Mouse (Mus musculus): ENCODE data around the gene Brinp2.

Brinp2 gene

GRCm38 (mm10) chr1:158356051-158356461 is at the start of gene Brinp2:
Brinp2 (minus strand) TSS chr1:158356326.
- peak; percentile 60 for DNase-seq

GRCm38 (mm10) chr1:158400898-158401297 is 44.8 kb upstream of the Brinp2 start:
- no peak for DNase-seq

- DNase-seq, result no peak
Observed at GRCm38 (mm10) chr1:158397058-158397457, 40.9 kb upstream of the Brinp2 start.

DNA sequence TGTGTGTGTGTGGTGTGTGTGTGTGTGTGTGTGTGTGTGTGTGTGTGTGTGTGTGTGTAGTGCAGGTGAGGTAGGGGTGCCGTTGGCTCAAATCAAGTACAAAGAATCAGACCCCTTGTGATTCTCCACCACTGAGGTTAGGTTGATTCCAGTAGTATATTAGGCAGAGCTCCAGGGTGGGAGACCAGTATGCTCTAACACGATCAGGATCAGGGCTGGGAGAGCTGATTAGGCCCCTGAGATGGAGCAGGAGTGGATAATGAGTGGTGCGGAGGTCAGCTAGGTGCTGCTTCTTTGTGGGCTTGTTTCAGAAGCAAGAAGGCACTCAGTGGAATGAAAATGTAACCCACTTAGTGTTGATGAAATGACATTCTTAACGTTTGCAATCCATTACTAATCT is 34.6 kb upstream of the Brinp2 start:
- DNase-seq, result no peak

DNA sequence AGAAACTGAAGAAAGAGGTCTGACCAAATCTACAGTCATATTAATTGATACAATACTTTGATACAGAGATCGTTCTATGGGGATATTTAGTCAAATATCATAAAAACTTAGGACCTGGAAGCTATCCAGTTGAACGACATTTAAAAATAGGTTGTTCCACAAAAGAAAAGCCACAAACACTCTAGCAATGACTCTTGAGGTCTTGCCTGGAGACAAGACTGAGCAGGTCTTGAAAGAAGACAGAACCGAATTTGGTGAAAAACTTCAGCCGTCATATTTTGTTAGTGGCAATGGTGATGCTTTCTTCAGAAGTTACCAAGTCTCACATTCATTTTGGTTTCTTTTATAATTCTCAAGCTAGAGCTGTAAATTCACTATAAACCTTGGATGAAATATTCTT is 32.9 kb upstream of the Brinp2 start:
- DNase-seq, result no peak

GRCm38 (mm10) chr1:158386781-158387180 is 30.7 kb upstream of the Brinp2 start:
- no peak for DNase-seq

GRCm38 (mm10) chr1:158385311-158385710 is 29.2 kb upstream of the Brinp2 start:
- DNase-seq, result no peak

DNA sequence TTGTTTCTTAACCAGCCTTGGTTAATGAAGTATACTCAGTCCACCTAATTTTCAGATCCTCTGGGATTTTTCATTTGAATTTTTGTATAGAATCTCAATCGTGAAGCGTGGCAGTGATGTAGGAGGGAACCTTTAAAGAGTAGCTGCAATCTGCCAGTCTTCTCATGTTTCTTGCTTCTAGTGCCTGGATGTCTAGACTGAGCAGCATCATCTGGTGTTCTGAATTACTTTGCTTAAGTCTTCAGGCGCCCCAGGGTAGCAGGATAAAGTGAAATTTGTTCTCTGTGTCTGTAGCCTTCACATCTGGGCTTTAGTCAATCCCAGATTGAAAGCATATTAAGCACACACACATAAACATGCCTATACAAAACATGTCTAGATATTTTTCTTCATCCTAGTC is 27.1 kb upstream of the Brinp2 start:
- no peak for DNase-seq

DNA sequence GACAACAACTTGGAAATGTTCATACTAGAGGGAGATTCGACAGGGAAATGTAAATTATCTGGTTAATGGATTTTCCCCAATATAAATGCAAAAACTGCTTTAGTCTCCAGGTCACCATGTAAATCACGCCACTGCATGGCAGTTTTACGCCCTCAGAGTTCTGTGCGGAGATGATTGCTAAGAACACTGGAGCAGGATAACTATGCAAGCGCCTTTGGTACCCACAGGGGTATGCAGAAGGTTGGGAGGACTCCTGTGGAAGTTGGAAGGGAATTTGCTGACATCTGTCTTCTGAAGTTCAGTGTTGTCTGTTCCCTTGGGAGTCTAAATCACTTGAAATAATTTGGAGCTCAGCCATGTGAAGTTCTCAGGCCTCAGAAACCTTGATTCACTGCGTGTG is 26.2 kb upstream of the Brinp2 start:
- DNase-seq, result no peak

DNA sequence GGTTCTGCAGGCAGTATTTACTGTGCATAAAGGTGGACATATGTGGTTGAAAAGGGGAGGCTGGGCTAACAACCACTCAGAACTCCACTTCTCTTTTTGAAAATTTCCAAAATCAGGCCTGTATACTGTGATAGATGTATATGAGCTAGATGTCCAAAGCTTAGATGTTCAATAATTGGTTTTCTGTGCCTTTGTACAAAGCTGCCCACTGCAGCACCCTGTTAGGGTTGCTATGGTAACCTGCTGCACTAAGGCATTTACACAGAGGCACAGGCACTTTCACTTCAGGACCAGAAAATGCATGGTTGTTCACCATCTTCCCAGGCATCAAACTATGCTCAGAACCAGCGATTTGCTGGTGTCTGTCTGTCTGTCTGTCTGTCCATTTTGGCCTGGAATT is 8.3 kb upstream of the Brinp2 start:
- DNase-seq, result no peak

GRCm38 (mm10) chr1:158362292-158363101 is 6.4 kb upstream of the Brinp2 start:
- DNase-seq, result no peak

GRCm38 (mm10) chr1:158361964-158362291 is 5.8 kb upstream of the Brinp2 start, which contains the start of gene Astn1:
Astn1 (plus strand) TSS chr1:158362273.
- DNase-seq, result no peak

DNA sequence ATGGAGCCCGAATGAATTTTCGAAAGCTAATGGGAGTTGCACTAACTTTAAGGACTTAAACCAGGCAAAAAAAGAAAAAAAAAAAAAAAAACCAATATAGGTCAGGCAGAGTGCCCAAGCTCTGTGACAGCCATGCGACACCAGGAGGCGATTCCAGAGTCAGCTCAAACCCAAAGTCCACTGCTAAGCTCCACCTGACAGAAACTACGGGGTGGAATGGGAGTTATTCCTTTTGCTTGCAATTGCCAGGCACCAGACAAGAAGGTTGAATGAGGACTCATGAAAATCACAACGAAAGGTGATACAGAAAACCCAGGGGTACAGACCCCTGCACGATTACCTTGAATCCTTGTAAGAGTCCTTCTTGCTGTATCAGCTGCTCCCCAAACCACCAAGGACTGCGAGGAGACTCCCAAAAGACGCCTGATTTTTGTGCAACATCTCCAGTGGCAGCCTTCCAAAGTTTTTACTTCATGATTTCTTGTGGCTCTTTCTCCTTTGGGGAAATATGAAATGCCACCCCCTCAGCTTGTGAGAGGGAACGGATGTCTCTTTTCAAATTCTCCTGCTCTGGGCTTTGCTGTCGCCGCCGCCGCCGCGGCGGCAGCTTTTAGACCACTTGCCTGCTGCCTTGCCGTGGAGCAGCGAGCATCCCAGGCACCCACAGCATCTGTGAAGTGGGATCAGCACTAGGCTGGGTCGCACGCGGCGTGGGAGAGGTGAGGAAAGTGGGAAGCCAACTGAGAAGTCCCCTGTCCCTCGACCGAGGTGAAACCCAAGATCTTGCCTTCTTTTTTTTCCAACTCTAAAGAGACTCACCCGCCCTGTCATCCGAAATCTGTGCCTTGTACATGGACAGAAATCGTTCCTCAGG is 712 bp downstream of the Brinp2 start:
- DNase-seq, result peak; percentile 8

DNA sequence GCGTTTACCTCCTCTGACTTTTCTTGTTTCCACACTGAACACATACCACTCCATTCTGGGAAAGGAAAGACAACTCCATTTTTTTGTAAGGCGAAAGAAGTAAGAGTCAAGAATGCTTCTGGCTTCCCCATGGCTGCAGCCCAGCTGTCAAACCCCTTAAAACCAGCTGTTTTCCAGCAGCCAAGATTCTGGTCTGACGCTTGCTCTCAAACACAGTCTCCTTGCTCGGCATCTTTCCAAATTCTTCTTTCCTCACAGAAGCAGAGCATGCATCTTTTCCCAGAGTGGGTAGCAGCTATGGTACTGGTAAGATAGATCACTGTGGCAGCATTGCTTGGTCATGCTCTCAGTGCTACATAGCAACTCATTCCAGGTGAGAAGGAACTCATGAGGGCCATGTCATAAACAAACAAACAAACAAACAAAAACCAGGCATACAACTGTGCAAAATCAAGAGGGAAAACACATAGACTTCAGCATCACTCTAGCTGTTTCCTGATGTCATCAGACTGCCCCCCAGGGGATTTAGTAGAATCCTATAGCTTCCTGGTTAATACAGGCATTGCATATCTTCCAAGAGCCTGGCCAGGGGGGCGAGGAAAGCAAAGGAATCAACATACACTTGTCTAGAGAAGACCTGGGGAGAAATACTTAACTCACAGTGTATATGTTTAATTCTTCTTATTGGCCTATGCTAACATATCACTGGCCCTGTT is 2.3 kb downstream of the Brinp2 start:
- peak; percentile 2 for DNase-seq

- DNase-seq, result no peak
Observed at GRCm38 (mm10) chr1:158343243-158343714, 12.8 kb downstream of the Brinp2 start.

DNA sequence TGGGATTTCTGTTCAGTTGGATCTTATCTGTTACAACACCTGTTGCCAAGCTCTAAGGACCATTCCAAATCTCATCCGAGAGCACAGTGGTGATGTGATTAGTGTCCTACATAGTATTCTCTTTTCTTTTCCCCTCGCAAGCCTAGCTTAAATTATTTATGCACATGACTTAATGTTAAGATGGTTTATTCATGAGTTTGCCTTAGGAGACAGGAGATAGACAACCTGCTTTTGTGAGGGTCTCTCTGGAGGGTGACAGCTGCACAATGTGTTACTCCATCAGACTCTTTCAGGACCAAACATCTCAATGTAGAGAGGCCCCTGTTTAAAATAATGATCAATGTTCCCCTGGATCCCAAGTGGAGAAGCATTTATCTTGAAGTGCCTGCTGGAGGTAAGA is 27.3 kb downstream of the Brinp2 start:
- no peak for DNase-seq

DNA sequence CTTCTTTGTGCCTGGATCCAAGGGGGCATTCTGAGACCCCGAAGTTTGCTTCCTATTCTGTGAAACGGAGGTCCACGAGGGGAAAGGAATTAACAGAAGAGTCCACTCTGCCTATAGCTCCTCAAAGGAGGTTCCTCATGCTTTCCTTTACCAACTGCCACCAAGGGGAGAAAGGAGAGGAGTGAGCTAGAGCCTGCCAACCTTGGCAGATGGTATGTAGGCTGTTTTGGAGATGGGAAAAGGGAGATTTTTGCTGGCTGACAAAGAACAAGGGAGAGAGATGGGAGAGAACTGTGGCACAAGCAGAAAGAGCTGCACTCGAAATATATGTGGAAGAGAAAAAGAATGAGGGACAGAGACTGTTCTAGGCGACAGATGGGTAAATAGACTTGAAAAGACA is 28.0 kb downstream of the Brinp2 start:
- no peak for DNase-seq

GRCm38 (mm10) chr1:158323325-158323724 is 32.8 kb downstream of the Brinp2 start:
- DNase-seq, result no peak

DNA sequence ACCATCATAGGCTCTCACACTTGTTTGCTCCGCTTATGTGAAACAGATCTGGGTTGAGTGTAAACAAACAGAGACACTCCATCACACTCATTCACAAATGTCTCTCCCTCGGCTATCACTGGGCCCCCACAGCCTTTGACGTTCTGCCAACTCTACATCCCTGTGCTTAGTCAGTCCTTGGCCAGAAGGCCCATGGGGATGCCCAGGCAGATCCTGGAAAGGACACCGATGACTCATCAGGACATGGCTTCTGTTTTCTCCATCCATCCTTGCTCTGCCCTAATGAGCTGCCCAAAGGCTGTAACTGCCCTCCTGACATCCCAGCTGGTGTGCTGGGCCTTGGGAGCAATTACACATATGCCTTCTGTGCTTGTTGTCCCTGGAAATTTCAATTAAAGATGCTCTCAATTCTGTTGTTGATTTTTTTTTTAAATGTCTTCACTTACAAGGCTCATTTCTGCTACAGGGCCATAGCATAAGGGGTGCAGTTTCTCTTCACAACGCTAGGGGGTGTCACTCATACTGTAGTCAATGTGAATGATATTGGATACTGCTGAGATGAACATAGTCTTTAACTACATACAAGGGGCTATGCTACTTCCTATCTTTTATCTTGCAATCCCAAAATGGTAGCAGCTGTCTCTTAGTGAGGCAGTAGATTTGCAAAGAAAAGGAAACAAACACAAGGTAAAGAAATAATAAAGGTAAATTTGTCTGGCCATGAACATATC is 45.5 kb downstream of the Brinp2 start:
- no peak for DNase-seq

DNA sequence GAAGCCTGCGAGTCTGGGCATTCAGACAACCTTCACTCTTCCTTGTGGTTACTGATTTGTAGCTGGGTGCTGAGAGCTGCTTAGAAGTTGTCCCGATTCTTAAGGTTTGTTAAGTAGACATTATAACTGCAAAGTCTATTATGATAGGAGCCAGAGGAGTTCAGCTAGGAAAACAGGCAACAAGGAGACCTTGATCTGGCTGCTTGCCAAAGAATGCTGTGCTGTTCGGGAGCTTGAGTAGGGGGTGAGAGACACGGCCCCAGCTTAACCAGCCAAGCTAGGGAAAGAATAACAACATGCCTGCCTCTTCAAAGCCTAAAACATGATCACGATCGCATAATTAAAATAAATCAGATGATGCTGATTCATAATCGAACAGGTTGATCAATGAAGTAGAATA is 59.1 kb downstream of the Brinp2 start:
- DNase-seq, result no peak

GRCm38 (mm10) chr1:158296287-158296931 is 59.7 kb downstream of the Brinp2 start:
- no peak for DNase-seq

DNA sequence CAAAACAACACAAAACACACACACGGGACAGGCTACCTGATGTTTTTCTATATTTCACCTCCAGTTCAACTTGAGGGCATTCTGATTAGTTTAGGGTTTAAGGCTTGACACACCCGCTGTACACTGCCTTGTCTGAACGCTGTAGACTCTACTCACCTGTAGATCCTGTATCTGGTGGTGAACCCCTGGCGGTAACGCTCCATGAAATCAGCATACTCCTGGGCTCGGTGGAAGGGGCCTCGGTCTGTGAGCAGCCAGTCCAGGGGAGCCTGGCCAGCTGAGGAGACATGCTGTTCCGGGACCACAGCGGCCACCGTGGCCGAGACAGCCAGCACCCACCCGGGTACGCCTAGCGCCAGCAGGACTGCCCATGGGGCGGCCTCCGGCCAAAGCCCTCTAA is 60.9 kb downstream of the Brinp2 start:
- no peak for DNase-seq

All from lung, postnatal 36 days (tissue).